Mouse (Mus musculus): ENCODE data around the gene March4.

March4 gene

DNA sequence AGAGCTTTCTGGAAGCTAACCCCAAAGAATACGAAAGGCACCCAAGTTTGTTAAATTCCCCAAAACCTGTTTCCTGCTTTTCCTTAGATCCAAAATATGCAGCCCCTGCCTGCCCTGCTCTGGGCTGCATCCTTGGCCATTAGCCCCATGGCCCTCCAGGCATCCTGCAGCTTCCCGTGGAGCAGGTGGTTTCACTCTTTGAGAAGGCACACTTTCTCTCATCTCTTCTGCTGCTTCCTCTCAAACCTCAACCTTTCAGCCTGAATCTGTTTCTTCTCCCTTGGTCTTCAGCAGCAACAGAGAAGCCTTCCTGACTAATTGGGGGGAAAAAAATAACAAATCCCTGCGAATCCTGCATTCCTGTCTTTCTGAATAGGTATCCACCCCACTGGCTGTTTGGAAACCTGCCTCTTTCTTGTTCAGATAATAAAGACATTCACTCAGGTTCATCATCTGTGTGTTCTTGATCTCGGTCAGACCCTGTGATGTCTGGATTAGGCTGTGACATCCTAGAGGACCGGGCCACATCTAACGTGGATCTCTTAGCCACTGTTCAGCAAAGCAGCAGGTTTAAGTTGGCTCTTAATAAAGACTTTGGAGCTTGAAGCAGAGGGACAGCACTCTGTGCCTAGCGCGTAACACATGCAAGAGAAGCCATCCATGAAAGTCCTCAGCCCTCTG lies 6.1 kb downstream of the March4 start:
- no peak for DNase-seq (ENCODE audit: low spot score in 2 of 2)

DNA sequence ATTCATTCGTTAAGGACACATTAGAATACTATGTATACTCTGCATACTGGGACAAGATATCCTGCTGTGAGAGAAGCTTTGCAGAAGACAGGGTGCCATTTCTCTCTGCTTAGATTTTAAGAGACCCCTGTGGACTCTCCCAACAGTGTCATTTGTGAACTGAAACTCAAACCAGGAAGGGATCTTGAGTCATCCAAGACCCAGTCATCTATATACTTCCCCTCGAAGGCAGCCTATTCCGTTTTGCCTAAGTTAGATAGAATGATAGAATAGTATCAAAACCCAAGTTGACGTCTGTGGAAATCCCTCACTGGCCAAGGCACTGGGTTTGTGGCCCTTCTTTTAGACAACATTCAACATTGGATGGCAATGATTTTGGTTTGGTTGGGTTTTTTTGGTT lies 7.5 kb downstream of the March4 start:
- DNase-seq (ENCODE audit: low spot score in 2 of 2) = no peak

DNA sequence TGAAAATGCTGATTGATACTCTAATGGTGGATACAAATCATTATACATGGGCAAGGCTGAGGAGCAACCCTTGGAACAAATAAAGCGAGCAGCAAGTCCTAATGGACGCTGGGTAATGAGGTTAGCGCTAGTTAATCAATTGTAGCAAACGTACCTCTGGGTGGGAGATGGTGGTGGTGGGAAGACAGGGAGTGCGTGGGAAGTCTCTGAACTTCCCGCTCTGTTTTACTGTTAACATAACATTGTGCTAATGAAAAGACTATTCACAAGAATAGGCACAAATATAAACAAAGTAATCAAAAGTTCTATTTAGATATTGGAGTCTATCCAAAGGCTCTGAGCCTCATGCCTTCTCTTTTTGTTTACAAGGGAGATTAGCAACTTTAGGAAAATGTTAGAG lies 13.1 kb downstream of the March4 start:
- DNase-seq (ENCODE audit: low spot score in 2 of 2) = no peak

DNA sequence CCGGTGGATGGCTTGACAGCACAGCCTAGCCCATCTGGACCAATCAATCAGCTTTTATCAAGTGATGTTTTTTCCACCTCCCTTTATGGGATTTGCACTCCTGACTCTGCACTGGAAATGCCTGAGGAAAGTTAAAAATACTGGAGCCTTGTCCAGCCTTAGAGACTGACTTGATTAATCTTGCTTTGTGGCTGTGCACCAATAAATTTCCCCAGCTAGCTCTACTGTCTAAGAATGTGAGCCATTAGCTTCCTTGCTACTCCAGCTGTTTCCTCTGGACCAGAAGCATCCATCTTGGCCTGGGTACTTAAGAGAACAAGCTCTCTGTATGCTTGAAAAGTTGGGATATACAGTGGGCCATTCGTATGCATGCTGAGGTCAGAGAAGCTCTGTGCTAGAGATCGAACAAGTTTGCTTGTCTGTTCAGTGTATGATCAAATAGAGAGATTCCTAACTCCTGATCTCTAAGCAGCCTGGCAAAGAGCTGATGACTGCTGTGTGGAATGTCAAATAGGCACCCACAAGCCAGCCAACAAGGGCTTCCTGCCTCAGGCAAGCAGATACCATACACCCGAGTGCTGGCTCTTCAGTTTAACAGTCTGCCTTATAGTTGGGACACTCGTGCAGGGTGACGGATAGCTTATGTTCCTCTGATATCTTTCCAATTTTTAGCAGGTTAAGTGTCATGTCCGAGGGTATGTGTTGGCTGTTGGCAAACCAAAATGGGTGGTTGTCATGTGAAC lies 25.8 kb downstream of the March4 start:
- no peak for DNase-seq (ENCODE audit: low spot score in 2 of 2)

DNA sequence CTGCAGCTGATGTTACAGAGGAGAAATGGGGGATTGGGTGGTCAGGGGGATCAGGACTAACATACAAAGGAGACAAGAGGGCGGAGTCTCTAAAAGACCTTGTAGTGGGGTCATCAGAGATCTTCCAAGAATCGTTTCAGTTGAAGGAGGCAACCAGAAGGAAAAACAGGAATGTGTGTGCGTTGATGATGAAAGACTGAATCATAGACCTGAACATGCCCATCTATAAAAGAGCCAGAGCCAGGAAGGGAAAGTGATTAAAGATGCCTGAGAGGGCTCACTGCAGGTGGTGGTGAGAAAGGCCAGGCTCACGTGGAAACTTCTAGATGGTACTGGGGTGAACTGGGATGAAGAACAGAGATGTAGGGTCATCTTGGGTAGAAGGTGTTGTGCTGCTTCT lies 27.2 kb downstream of the March4 start:
- no peak for DNase-seq (ENCODE audit: low spot score in 2 of 2)

DNA sequence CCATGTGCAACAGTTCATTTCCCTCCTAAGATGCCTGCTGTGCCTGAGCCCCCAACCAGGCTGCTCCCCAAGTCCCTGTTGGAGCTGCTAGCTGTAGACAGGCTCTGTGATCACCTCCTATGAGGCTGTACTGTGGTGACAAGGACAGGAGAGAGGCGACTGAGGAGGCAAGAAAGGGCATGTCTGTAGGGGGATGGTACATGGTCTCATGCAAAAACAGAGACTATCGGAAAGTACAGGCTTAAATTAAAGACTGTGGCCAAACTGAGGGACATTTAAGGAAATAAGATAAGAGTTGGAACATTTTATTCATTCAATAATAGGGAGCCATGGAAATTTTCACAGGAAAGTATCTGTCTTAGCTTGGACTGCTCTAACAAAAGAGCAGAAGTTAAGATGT lies 29.1 kb downstream of the March4 start:
- no peak for DNase-seq (ENCODE audit: low spot score in 2 of 2)

DNA sequence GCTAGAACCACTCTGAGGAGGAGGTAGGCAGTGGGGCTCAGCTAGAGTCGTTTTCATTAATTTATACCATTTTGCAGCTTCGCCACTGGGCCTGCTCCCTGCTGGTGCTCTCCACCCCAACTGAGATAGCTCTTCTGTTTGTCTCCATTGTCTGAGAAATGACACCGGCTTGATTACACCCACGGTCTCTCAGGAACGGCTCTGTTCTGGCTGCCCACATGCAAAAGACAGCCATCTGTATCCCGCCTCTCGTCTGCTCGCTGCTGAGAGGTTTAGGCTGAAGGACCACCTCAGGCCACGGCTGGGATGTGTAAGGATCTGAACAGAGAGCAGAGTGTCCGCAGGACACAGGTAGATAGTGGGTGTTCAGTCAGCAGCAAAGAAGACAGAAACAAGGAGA lies 30.5 kb downstream of the March4 start:
- no peak for DNase-seq (ENCODE audit: low spot score in 2 of 2)

DNA sequence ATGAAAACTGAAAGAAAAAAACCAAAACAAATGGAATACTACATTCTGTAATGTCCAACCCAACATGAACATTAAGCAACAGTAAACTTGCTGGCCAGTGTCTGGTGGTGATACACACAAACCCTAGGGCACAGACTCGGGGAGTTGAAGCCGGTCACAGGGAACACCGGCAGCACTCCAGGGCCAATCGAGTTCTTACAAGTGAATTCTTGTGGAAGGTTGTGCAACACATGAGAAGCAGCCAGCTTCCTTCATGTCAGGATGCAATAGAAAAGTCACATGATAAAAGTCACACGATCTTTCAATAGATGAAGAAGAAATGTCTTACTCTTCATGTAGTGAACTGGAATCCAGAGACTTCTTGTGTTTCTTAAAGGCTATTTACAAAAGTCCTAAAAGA lies 39.1 kb downstream of the March4 start:
- no peak for DNase-seq (ENCODE audit: low spot score in 2 of 2)

DNA sequence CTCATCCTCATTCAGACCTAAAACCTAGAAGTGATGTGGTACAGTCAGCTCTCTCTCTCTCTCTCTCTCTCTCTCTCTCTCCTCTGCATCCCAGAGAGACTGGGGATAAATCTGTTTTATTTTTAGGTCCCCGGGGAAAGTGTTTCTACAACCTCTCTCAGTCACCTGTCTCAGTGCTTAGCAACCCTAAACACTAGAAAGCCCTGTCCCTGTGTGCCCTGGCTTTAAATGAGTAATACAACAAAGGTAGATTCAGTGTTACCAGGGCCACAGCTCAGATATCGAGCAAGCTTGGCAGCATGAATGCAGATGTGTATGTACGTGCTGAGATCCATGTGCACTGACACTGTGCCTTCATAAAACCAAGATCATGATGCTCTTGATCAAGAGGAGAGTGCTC lies 43.3 kb downstream of the March4 start:
- no peak for DNase-seq (ENCODE audit: low spot score in 2 of 2)

DNA sequence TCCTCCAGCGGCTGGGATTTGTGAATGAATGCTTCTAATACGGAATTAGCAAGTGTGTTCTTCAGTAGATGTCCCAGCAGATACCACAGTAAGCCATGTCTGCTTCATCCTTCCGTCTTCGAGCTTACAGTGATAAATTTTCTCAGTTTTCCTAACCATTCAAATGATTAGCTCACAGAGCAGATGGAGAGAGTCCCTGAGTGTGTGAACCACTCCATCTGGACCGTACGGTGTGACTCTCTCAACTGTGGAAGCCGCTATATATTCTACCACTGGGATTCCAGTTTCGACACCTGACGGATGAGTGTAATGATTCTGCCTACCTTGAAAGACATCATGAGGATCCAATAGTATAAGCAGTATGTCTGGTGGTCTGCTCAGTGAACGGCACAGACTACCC lies 44.1 kb downstream of the March4 start:
- DNase-seq (ENCODE audit: low spot score in 2 of 2) = no peak

DNA sequence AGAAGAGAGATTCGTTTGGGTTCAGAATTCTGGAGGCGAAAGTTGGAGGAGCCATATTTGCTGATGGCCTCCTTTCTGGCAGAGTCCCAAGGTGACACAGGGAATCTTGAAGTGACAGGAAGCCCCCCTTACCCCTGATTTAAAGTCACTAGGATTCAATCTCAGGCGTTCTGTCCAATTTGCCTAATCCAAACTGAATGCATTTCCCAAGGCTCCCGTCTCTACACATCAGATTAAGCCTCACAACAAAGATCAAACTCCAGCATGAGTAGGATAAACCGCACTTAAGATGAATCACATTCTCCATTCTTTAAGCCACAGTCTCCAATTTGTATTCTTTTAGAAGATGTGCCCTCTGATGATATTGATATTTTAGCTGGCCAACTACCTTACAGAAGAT lies 45.4 kb downstream of the March4 start:
- DNase-seq (ENCODE audit: low spot score in 2 of 2) = no peak

DNA sequence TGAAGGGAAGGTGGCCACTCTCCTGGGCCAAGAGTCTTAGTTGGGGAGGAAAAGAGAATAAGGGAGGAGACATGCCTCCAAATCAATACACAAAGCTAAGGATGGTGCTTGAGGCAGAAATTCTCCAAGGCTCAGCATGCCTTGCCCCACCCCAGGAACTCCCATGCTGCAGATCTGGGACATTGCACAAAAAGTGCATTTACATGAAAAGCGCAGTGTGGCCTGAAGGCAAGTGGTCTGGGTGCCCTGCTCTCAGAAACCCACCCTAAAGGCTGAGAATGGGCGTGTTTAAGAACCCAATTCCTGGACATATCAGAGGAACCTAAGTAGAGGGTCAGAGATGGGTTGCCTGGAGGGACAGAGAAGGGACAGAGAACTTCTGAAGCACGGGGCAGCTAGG lies 45.9 kb downstream of the March4 start:
- DNase-seq (ENCODE audit: low spot score in 2 of 2) = no peak

DNA sequence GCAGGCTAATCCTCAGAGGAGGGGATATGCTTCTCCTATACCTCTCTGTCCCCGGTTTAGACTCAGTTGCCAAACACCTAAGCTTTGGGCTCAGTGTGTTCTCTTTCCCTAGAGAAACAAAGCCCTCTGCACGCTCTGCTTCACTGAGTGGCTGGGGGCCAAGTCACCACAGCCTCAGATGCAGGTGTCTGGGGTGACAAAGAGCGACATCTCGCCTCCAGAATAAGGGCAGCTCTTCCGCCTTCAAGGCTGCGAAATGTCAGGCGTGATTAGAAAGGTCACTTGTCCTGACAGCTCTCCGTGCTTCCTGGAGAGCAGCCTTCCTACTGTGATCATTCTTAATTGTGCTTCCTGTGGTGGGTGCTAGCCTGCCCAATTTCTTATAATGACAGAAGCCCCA lies 46.5 kb downstream of the March4 start:
- no peak for DNase-seq (ENCODE audit: low spot score in 2 of 2)

DNA sequence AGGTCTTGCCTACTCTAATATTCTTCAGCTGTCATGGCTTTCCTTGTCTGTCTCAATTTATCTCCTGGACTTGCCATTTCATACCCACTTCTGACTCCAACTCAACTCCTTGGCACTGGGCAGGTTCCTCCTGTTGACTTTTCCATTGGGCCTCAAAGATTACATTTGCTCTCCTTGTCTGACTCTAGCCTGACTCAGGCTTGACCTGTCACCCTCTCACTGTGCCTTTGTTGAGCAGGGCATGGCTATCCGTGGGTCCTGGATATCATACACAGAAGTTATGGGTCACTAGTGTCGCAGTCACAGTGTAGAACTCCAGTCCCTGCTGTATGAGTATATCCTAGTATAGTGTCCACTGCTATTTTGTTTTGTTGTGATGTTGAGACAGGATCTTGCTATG lies 60.1 kb downstream of the March4 start:
- no peak for DNase-seq (ENCODE audit: low spot score in 2 of 2)

DNA sequence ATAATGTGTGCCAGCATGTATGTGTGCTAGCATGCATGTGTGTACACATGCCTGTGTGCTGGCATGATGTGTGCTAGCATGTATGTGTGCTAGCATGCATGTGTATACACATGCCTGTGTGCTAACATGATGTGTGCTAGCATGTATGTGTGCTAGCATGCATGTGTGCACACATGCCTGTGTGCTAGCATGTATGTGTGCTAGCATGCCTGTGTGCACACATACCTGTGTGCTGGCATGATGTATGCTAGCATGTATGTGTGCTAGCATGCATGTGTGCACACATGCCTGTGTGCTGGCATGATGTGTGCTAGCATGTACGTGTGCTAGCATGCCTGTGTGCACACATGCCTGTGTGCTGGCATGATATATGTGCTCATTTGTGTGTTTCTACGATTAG lies 67.7 kb downstream of the March4 start:
- no peak for DNase-seq (ENCODE audit: low spot score in 2 of 2)

DNA sequence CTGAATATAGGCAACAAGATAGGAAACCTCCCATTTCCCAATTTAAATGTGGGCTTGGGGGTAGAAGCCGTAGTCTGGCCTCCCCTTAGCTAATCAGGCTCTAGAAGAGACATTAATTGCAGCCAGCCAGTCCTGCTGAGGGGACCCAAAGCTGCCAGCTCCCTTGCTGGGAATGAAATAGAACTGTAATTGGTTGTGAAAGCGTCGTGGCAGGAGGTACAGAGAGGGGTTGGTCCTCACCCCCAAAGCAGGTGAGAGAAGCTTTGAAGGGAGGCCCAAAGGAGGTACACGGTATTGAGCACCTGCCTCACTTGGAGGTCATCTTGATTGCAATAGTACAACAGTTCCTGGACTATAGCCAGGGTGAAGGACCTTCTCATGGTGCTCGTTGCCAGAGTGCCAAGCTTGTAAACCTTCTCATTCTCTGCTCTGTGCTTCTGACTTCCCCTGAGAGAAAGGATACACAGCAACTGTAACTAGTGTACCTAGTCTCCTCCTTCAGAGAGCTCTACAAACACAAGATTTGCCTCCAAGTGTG lies 68.2 kb downstream of the March4 start:
- DNase-seq (ENCODE audit: low spot score in 2 of 2) = no peak

DNA sequence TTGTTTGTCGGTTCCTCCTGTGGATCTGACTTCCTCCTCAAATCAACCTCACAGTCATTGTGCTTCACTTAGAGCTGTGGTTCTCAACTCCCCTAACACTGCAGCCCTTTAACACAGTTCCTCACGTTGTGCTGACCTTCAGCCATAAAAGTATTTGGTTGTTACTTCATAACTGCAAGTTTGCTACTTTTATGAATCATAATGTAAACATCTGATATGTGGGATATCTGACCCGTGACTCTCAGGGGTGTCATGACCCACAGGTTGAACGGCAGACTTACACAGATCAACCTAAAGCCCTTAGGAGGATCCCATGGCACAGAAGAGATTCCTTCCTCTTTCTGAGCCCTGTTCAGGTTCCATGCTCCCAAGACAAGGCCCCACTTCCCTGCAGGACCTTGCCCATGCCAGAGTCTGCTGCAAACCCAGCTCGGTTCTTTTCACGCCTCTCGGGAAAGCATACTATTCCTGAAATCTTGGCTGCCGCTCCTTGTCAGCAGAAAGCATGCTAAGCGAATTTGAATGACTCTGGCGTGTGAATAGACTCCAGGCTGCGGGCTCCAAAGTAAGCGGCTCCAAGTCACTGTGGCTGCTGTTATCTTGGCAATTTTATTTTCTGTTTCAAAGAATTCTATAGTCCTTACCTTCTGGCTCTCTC lies 71.7 kb downstream of the March4 start:
- DNase-seq (ENCODE audit: low spot score in 2 of 2) = no peak

DNA sequence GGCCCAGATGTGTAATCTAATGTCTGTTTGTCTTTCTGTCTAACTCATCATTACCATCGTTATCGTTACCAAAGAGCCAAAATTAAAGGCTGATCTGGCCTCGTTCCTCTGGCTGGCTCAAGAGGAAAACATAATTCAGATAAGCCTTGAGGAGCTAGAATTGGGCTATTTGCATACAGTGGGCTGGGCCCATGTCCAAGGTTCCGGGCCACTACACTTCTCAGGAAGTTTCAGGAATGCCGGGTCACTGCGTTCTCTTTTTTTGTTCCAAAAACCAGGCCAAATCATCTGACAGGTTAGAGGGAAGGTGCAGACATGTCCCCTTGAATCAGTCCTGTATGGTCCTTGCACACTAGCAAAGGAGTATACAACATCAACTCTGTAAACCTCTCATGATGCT lies 74.2 kb downstream of the March4 start:
- no peak for DNase-seq (ENCODE audit: low spot score in 2 of 2)

DNA sequence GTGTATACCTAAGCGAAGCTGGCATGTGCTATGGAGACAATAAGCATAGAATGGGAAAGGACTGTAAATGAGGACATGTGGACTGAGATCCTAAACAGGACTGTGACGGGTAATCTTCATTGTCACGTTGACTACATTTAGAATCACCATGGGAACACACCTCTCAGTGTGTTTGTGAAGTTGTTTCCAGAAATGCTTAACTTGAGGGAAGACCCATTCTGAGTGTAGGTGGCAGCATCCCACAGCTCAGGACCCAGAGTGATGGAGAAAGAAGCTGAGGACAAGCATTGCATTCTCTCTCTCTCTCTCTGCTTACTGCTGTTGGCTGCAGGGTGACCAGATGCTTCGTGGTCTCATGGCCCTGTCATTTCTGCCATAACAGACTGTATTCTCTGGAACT lies 79.1 kb downstream of the March4 start:
- DNase-seq (ENCODE audit: low spot score in 2 of 2) = no peak

DNA sequence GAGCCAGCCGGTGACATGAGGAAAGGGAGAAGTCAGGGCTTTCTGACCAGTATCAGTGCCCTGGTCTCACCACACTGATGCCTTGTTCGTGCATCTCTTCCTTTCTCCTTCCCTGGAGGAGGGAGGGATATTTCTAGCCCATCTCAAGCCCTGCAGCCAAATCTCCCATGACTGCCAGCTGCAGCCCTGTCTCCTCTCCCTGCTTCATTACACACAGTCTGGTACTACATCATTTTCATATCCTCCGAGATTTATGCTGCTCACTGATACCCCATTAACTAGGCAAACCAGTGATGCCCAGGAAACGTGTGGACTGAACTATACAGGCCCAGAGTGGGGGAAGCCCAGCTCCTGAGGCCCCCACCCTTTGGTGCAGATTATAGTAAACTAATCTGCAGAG lies 80.8 kb downstream of the March4 start:
- DNase-seq (ENCODE audit: low spot score in 2 of 2) = no peak

DNA sequence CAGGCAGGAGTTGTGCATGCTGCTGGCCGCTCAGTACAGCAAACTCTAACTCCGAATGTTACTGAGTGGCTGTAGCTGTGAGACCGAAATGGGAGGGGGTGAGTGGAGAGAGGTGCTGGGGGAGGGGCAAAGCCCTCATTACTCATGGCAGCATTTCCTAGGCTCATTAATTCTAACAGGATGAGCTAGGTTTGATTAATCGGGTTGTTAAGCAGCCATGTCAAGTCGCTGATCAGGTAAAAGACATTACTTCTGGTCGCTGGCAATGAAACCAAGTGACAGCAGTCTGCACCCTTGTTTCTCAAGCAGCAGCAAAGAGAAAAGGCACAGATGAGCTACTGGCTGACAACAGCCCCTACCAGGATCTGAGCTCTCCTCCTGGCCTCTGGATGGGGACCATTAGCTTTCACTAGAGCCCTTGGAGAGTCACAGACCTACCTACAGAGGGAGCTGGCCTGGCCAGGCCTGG lies 82.0 kb downstream of the March4 start:
- DNase-seq (ENCODE audit: low spot score in 2 of 2) = no peak

DNA sequence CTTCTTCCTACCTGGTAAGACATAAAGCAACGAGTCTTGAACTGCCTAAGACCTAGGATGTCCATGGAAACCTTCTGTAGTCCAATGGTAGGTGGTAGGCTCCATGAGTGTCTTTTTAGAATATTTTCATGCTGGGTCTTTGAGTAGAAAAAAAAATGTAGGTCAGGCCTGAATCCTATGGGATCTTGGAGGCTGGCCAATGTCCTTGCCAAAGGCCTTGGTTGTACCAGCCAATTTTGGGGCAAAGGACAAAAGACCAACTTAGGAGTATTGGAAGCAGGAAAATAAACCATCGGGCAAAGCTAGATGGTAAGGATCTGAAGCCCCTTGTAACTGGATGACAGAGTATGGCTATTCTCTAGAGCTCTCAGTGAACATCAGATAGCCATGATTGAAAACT lies 83.9 kb downstream of the March4 start:
- no peak for DNase-seq (ENCODE audit: low spot score in 2 of 2)

DNA sequence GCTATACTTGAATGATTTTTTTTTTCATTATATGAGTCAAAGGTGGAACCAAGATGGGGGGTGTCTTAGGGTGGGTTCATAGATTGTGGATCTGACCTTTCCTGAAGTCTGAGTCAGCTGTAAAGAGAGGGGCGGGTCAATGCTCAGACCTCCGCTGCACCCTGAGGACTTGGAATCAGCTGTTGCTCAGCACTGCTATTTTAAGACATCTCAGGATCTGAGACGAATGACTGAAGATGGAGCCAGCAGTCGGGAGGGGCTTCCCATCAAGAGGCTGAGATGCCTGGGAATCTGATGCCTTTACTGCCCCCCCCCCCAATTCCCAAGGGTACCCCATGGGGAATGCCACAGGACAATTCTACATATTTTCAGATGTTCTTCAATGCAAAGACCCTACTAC lies 85.9 kb downstream of the March4 start:
- DNase-seq (ENCODE audit: low spot score in 2 of 2) = no peak

All from spleen, postnatal 36 days (tissue).